Mouse (Mus musculus) CH12.LX (cell line): ENCODE measurements around the gene Klhdc2.

Experiments
- CHD2 ChIP-seq: IDR thresholded peaks from 2 replicates; pipeline ENCODE4 v1.6.1; 2011; ENCODE audit warnings: low read length, improper control_type of control experiment
- PAX5 ChIP-seq: IDR thresholded peaks from 2 replicates; pipeline ENCODE4 v1.6.1; 2012; ENCODE audit warnings: low read length, inconsistent platforms, mixed read lengths

- TF ChIP-seq CHD2 = no peak
- TF ChIP-seq PAX5 = no peak
Measured at GRCm38 (mm10) chr12:69295651-69296050, 830 bp upstream of the Klhdc2 start.
